Mouse (Mus musculus): ENCODE measurements around the gene Dop1b. TPM values are rescaled to one million over a fixed set of nuclear protein-coding genes. Genes with fewer than 3 reads are reported as not detected.

The Dop1b gene
- polyA plus RNA-seq, 1 experiment from 2014 or later = 11.2 TPM

GRCm38 (mm10) chr16:93712966-93713365 lies 1.3 kb downstream of the Dop1b start:
- peak overlapping the region; percentile 78 for H3K4me3 ChIP-seq (replicated peaks)

GRCm38 (mm10) chr16:93714426-93714825 lies 2.7 kb downstream of the Dop1b start:
- Histone ChIP-seq H3K4me1 (replicated peaks) (peaks cover 12% of the 10 kb centered on the region), H3K9ac (replicated peaks) (no peak overlapping the region), H3K4me2 (no peak overlapping the region), H3K27me3 (peaks cover 24% of the 10 kb centered on the region), H3K36me3 (no peaks in the 10 kb centered on the region), H3K4me3 (replicated peaks) (no peak overlapping the region), H3K27ac (no peak overlapping the region), H3K9me3 (no peaks in the 10 kb centered on the region)
- WGBS = 34% methylated on average over 5 of the region's 5 CpGs
- ATAC-seq (ENCODE audit: insufficient number of reproducible peaks, insufficient read depth, low FRiP score, low TSS enrichment, low read depth) = no peak

More at GRCm38 (mm10) chr16:93712966-93713365, 1.3 kb downstream of the Dop1b start:
- 81% methylated on average over 7 of the region's 7 CpGs for WGBS
- Histone ChIP-seq H3K27ac (no peak overlapping the region), H3K9me3 (no peaks in the 10 kb centered on the region), H3K4me1 (replicated peaks) (peaks cover 12% of the 10 kb centered on the region), H3K9ac (replicated peaks) (peak overlapping the region; percentile 75; the same call in 1 of the 2 replicates), H3K27me3 (peaks cover 28% of the 10 kb centered on the region), H3K4me2 (peak overlapping the region; percentile 94), H3K36me3 (no peaks in the 10 kb centered on the region)
- ATAC-seq (ENCODE audit: insufficient number of reproducible peaks, insufficient read depth, low FRiP score, low TSS enrichment, low read depth) = no peak

- 90% methylated on average over 6 of the region's 6 CpGs for WGBS
- Histone ChIP-seq H3K9me3 (no peaks in the 10 kb centered on the region), H3K36me3 (no peaks in the 10 kb centered on the region), H3K4me3 (replicated peaks) (no peak overlapping the region), H3K27ac (no peak overlapping the region), H3K4me1 (replicated peaks) (peaks cover 12% of the 10 kb centered on the region), H3K27me3 (peaks cover 24% of the 10 kb centered on the region), H3K4me2 (no peak overlapping the region), H3K9ac (replicated peaks) (no peak overlapping the region)
- ATAC-seq (ENCODE audit: insufficient number of reproducible peaks, insufficient read depth, low FRiP score, low TSS enrichment, low read depth) = no peak
Observed at GRCm38 (mm10) chr16:93715826-93716225, 4.1 kb downstream of the Dop1b start.

- Histone ChIP-seq H3K4me2 (no peak overlapping the region), H3K27me3 (peaks cover 22% of the 10 kb centered on the region), H3K27ac (no peak overlapping the region), H3K36me3 (no peaks in the 10 kb centered on the region), H3K4me3 (replicated peaks) (no peak overlapping the region), H3K9ac (replicated peaks) (no peak overlapping the region), H3K4me1 (replicated peaks) (peaks cover 11% of the 10 kb centered on the region), H3K9me3 (no peaks in the 10 kb centered on the region)
- ATAC-seq (ENCODE audit: insufficient number of reproducible peaks, insufficient read depth, low FRiP score, low TSS enrichment, low read depth) = no peak
- WGBS = 26% methylated on average over 5 of the region's 5 CpGs
Observed at GRCm38 (mm10) chr16:93717299-93717703, 5.6 kb downstream of the Dop1b start.

GRCm38 (mm10) chr16:93721771-93722170 lies 10.1 kb downstream of the Dop1b start:
- Histone ChIP-seq H3K4me1 (replicated peaks) (0 out of 2 replicates have a peak, but pooled peaks cover 3% of the 10 kb centered on the region), H3K9ac (replicated peaks) (no peak overlapping the region), H3K4me3 (replicated peaks) (no peak overlapping the region), H3K4me2 (no peak overlapping the region), H3K9me3 (no peaks in the 10 kb centered on the region), H3K27me3 (0 out of 2 replicates have a peak, but pooled peaks cover 3% of the 10 kb centered on the region), H3K36me3 (no peaks in the 10 kb centered on the region), H3K27ac (no peak overlapping the region)
- WGBS = 87% methylated on average over 5 of the region's 5 CpGs
- ATAC-seq (ENCODE audit: insufficient number of reproducible peaks, insufficient read depth, low FRiP score, low TSS enrichment, low read depth) = no peak

- no peaks in the 10 kb centered on the region for H3K9me3 ChIP-seq
- WGBS = 75% methylated on average over 2 of the region's 2 CpGs
- H3K4me3 ChIP-seq (replicated peaks) = no peak overlapping the region
- no peaks in the 10 kb centered on the region for H3K4me1 ChIP-seq (replicated peaks)
- H3K27me3 ChIP-seq = 0 out of 2 replicates have a peak, but pooled peaks cover 3% of the 10 kb centered on the region
- H3K9ac ChIP-seq (replicated peaks) = no peak overlapping the region
- no peak overlapping the region for H3K27ac ChIP-seq
- no peak overlapping the region for H3K4me2 ChIP-seq
- no peaks in the 10 kb centered on the region for H3K36me3 ChIP-seq
- ATAC-seq (ENCODE audit: insufficient number of reproducible peaks, insufficient read depth, low FRiP score, low TSS enrichment, low read depth) = no peak
Observed at GRCm38 (mm10) chr16:93722476-93722875, 10.8 kb downstream of the Dop1b start.

- H3K9ac ChIP-seq (replicated peaks) = no peak overlapping the region
- no peak overlapping the region for H3K4me3 ChIP-seq (replicated peaks)
- no peaks in the 10 kb centered on the region; the same call in 1 of the 2 replicates for H3K4me1 ChIP-seq (replicated peaks)
- no peak overlapping the region for H3K4me2 ChIP-seq
- H3K27me3 ChIP-seq = 0 out of 2 replicates have a peak, but pooled peaks cover 3% of the 10 kb centered on the region
- 58% methylated on average over 8 of the region's 8 CpGs for WGBS
- ATAC-seq (ENCODE audit: insufficient number of reproducible peaks, insufficient read depth, low FRiP score, low TSS enrichment, low read depth) = no peak
- H3K27ac ChIP-seq = no peak overlapping the region
- no peaks in the 10 kb centered on the region for H3K9me3 ChIP-seq
- H3K36me3 ChIP-seq = no peaks in the 10 kb centered on the region
Observed at GRCm38 (mm10) chr16:93725417-93726144, 13.9 kb downstream of the Dop1b start.

GRCm38 (mm10) chr16:93726186-93726585 lies 14.5 kb downstream of the Dop1b start:
- Histone ChIP-seq H3K27ac (no peak overlapping the region), H3K4me3 (replicated peaks) (no peak overlapping the region), H3K4me1 (replicated peaks) (no peaks in the 10 kb centered on the region; the same call in 1 of the 2 replicates), H3K36me3 (no peaks in the 10 kb centered on the region), H3K9me3 (no peaks in the 10 kb centered on the region), H3K27me3 (0 out of 2 replicates have a peak, but pooled peaks cover 3% of the 10 kb centered on the region), H3K9ac (replicated peaks) (no peak overlapping the region), H3K4me2 (no peak overlapping the region)
- no peak for ATAC-seq (ENCODE audit: insufficient number of reproducible peaks, insufficient read depth, low FRiP score, low TSS enrichment, low read depth)
- WGBS = 89% methylated on average over 4 of the region's 4 CpGs

GRCm38 (mm10) chr16:93728676-93729075 lies 17.0 kb downstream of the Dop1b start:
- ATAC-seq (ENCODE audit: insufficient number of reproducible peaks, insufficient read depth, low FRiP score, low TSS enrichment, low read depth) = no peak
- Histone ChIP-seq H3K9me3 (no peaks in the 10 kb centered on the region), H3K4me2 (no peak overlapping the region), H3K27ac (no peak overlapping the region), H3K4me3 (replicated peaks) (no peak overlapping the region), H3K36me3 (no peaks in the 10 kb centered on the region), H3K27me3 (no peaks in the 10 kb centered on the region), H3K4me1 (replicated peaks) (peaks cover 6% of the 10 kb centered on the region), H3K9ac (replicated peaks) (no peak overlapping the region)
- WGBS = 83% methylated on average over 9 of the region's 9 CpGs

GRCm38 (mm10) chr16:93729801-93730721 lies 18.4 kb downstream of the Dop1b start:
- no peak overlapping the region for H3K9ac ChIP-seq (replicated peaks)
- no peak for ATAC-seq (ENCODE audit: insufficient number of reproducible peaks, insufficient read depth, low FRiP score, low TSS enrichment, low read depth)
- no peaks in the 10 kb centered on the region for H3K9me3 ChIP-seq
- H3K4me3 ChIP-seq (replicated peaks) = no peak overlapping the region
- H3K36me3 ChIP-seq = no peaks in the 10 kb centered on the region
- H3K4me1 ChIP-seq (replicated peaks) = peaks cover 10% of the 10 kb centered on the region
- H3K4me2 ChIP-seq = no peak overlapping the region
- H3K27me3 ChIP-seq = no peaks in the 10 kb centered on the region
- WGBS = 88% methylated on average over 23 of the region's 23 CpGs
- H3K27ac ChIP-seq = 0 out of 2 replicates have a peak overlapping the region, but pooled peaks have one; percentile 42

- H3K9me3 ChIP-seq = no peaks in the 10 kb centered on the region
- no peak overlapping the region for H3K9ac ChIP-seq (replicated peaks)
- ATAC-seq (ENCODE audit: insufficient number of reproducible peaks, insufficient read depth, low FRiP score, low TSS enrichment, low read depth) = no peak
- H3K27ac ChIP-seq = no peak overlapping the region
- peaks cover 10% of the 10 kb centered on the region for H3K4me1 ChIP-seq (replicated peaks)
- no peaks in the 10 kb centered on the region for H3K36me3 ChIP-seq
- no peaks in the 10 kb centered on the region for H3K27me3 ChIP-seq
- 85% methylated on average over 8 of the region's 8 CpGs for WGBS
- H3K4me2 ChIP-seq = no peak overlapping the region
- no peak overlapping the region for H3K4me3 ChIP-seq (replicated peaks)
Observed at GRCm38 (mm10) chr16:93731310-93731709, 19.6 kb downstream of the Dop1b start.
